Mouse (Mus musculus) gastrocnemius, adult 2 months (tissue): Measurements from ENCODE around the gene Aldh3b2. TPM values are rescaled to one million over a fixed set of nuclear protein-coding genes. Genes with fewer than 3 reads are reported as not detected.

Source experiments
- DNase-seq: peaks from one replicate; pipeline ENCODE4 v3.0.0; 2022
- H3K27ac ChIP-seq: fragments of 200-600 bp; 2 replicates; pipeline ENCODE4 v1.8.1; 2022; ENCODE audit warnings: mild to moderate bottlenecking
- H3K4me3 ChIP-seq: fragments of 200-600 bp; 2 replicates; pipeline ENCODE4 v1.8.1; 2022; ENCODE audit warnings: mild to moderate bottlenecking, moderate library complexity
- CTCF ChIP-seq: fragments of 200-600 bp; IDR thresholded peaks from 2 replicates; pipeline ENCODE4 v1.8.1; 2022; ENCODE audit warnings: antibody characterized with exemption, mild to moderate bottlenecking, moderate library complexity
- intact Hi-C: fragments of 180-260 bp; cut with DNase I; formaldehyde crosslinking; loops from one replicate; pipeline ENCODE4 v1.15.1; 2025
- total RNA-seq, 2 experiments: library from RNA; stranded (reverse); gene quantifications; 2 replicates each; pipeline ENCODE4 v1.2.3; 2021

Aldh3b2 gene
- total RNA-seq, 2 experiments from 2014 or later = 0.11 to 0.15 TPM

GRCm38 (mm10) chr19:3980309-3980708 is 8.2 kb downstream of the Aldh3b2 start:
- DNase-seq = peak; percentile 76
- H3K4me3 ChIP-seq = no peak overlapping the region
- TF ChIP-seq CTCF = peak; percentile 94
- intact Hi-C loops = loop anchor here (2.0 to 10.0 kb wide), 3 partner anchors 34 to 253 kb away; no protein-coding TSS in a partner anchor
- no peak overlapping the region for H3K27ac ChIP-seq

- intact Hi-C loops = loop anchor here (2.0 to 10.0 kb wide), 3 partner anchors 34 to 254 kb away; no protein-coding TSS in a partner anchor
- DNase-seq = no peak
- no peak overlapping the region for H3K4me3 ChIP-seq
- TF ChIP-seq CTCF = no peak
- H3K27ac ChIP-seq = no peak overlapping the region
Observed at GRCm38 (mm10) chr19:3980917-3981316, 8.8 kb downstream of the Aldh3b2 start.

- intact Hi-C loops = loop anchor here (5.0 to 10.0 kb wide), 2 partner anchors 199 to 256 kb away; no protein-coding TSS in a partner anchor
- TF ChIP-seq CTCF = no peak
Observed at GRCm38 (mm10) chr19:3983527-3984200, 11.5 kb downstream of the Aldh3b2 start.

GRCm38 (mm10) chr19:3985261-3985681 is 13.1 kb downstream of the Aldh3b2 start:
- DNase-seq = no peak
- TF ChIP-seq CTCF = no peak
- Histone ChIP-seq H3K4me3 (no peak overlapping the region), H3K27ac (peak overlapping the region; percentile 86)
- intact Hi-C loops = loop anchor here (10.0 kb wide), 1 partner anchor 200 kb away; no protein-coding TSS in a partner anchor

More at GRCm38 (mm10) chr19:3983527-3984200, 11.5 kb downstream of the Aldh3b2 start:
- DNase-seq = no peak
- Histone ChIP-seq H3K4me3 (no peak overlapping the region), H3K27ac (no peak overlapping the region; the same call in 1 of the 2 replicates)

- intact Hi-C loops = loop anchor here (10.0 kb wide), 1 partner anchor 202 kb away; no protein-coding TSS in a partner anchor
- Histone ChIP-seq H3K4me3 (peak within 1 kb of the TSS; percentile 61), H3K27ac (peak within 1 kb of the TSS; percentile 86)
- TF ChIP-seq CTCF = no peak
- peak; percentile 87 for DNase-seq
Observed at GRCm38 (mm10) chr19:3986334-3986733, 14.2 kb downstream of the Aldh3b2 start, which contains the start of gene Acy3. Gene Acy3 (plus strand): TSS chr19:3986570.

GRCm38 (mm10) chr19:3988066-3988465 is 15.9 kb downstream of the Aldh3b2 start:
- Histone ChIP-seq H3K4me3 (no peak overlapping the region), H3K27ac (no peak overlapping the region)
- TF ChIP-seq CTCF = no peak
- DNase-seq = no peak
- intact Hi-C loops = loop anchor here (10.0 kb wide), 1 partner anchor 203 kb away; no protein-coding TSS in a partner anchor

- Histone ChIP-seq H3K4me3 (no peak overlapping the region), H3K27ac (no peak overlapping the region)
- peak; percentile 20; the same call in 1 of the 2 replicates for TF ChIP-seq CTCF
- no peak for DNase-seq
- intact Hi-C loops = loop anchor here (10.0 kb wide), 1 partner anchor 204 kb away; no protein-coding TSS in a partner anchor
Observed at GRCm38 (mm10) chr19:3988750-3989149, 16.6 kb downstream of the Aldh3b2 start.

- H3K4me3 ChIP-seq = no peak overlapping the region
- TF ChIP-seq CTCF = no peak
- intact Hi-C loops = no loop called here
- DNase-seq = peak; percentile 71
- H3K27ac ChIP-seq = peak overlapping the region; percentile 48
Observed at GRCm38 (mm10) chr19:3990804-3991203, 18.7 kb downstream of the Aldh3b2 start.

- H3K4me3 ChIP-seq = no peak overlapping the region
- intact Hi-C loops = no loop called here
- no peak for DNase-seq
- TF ChIP-seq CTCF = no peak
- no peak overlapping the region for H3K27ac ChIP-seq
Observed at GRCm38 (mm10) chr19:3991562-3991961, 19.4 kb downstream of the Aldh3b2 start.

- no peak overlapping the region for H3K27ac ChIP-seq
- H3K4me3 ChIP-seq = no peak overlapping the region
- intact Hi-C loops = no loop called here
- no peak for TF ChIP-seq CTCF
- no peak for DNase-seq
Observed at GRCm38 (mm10) chr19:3991966-3992365, 19.8 kb downstream of the Aldh3b2 start.

GRCm38 (mm10) chr19:3992416-3992815 is 20.3 kb downstream of the Aldh3b2 start, which contains the start of gene Tbx10:
Gene Tbx10 (plus strand): TSS chr19:3992752.
- H3K4me3 ChIP-seq = no peak within 1 kb of the TSS
- DNase-seq = no peak
- intact Hi-C loops = no loop called here
- no peak for TF ChIP-seq CTCF
- no peak within 1 kb of the TSS for H3K27ac ChIP-seq

GRCm38 (mm10) chr19:3994932-3995331 is 22.8 kb downstream of the Aldh3b2 start:
- intact Hi-C loops = no loop called here
- no peak overlapping the region for H3K27ac ChIP-seq
- DNase-seq = no peak
- no peak for TF ChIP-seq CTCF
- H3K4me3 ChIP-seq = no peak overlapping the region

- TF ChIP-seq CTCF = no peak
- H3K4me3 ChIP-seq = no peak overlapping the region
- intact Hi-C loops = no loop called here
- no peak for DNase-seq
- peak overlapping the region; percentile 68 for H3K27ac ChIP-seq
Observed at GRCm38 (mm10) chr19:3995505-3995904, 23.4 kb downstream of the Aldh3b2 start.
